Mouse (Mus musculus): ENCODE measurements around the gene Frat1. TPM values are rescaled to one million over a fixed set of nuclear protein-coding genes. Genes with fewer than 3 reads are reported as not detected.
"Not testable (repeated sequence)": the region's sequence is repeated elsewhere in the genome, so short reads cannot be mapped to it uniquely, and the experiment has no call there.

The Frat1 gene
- total RNA-seq, 2 experiments from 2014 or later = 3.7 to 4.9 TPM

DNA sequence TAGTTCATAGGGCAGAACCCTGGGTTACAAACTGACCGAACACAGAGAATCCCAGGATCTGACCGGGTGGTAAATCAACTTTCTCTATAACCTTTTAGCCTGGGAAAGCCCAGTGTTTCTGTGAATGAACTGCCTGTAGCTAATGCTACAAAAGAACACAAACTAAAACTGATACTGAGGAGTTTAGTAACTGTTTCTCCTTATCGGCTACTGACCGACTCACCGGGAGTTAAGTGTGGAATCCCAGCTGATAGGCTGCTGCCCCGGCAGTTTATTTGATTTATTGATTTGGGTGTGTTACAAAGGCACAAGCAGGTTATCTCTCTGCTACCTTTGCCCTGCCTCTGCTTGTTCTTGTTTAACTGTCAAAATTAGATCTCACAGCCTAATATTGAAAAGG is 9.0 kb downstream of the Frat1 start:
- intact Hi-C loops (cut with DNase I) = no loop called here
- no peak for DNase-seq (ENCODE audit: low spot score)

- DNase-seq (ENCODE audit: low spot score) = no peak
- intact Hi-C loops (cut with DNase I) = loop anchor here (5.0 kb wide), 1 partner anchor 62 kb away; no protein-coding TSS in a partner anchor
These were observed 9.9 kb downstream of the Frat1 start for GRCm38 (mm10) chr19:41839685-41840084.

GRCm38 (mm10) chr19:41841105-41841750 is 11.5 kb downstream of the Frat1 start:
- DNase-seq (ENCODE audit: low spot score) = no peak
- intact Hi-C loops (cut with DNase I) = loop anchor here (5.0 kb wide), 1 partner anchor 64 kb away; no protein-coding TSS in a partner anchor

GRCm38 (mm10) chr19:41842196-41842595 is 12.4 kb downstream of the Frat1 start:
- intact Hi-C loops (cut with DNase I) = loop anchor here (5.0 kb wide), 1 partner anchor 65 kb away; no protein-coding TSS in a partner anchor
- no peak for DNase-seq (ENCODE audit: low spot score)

DNA sequence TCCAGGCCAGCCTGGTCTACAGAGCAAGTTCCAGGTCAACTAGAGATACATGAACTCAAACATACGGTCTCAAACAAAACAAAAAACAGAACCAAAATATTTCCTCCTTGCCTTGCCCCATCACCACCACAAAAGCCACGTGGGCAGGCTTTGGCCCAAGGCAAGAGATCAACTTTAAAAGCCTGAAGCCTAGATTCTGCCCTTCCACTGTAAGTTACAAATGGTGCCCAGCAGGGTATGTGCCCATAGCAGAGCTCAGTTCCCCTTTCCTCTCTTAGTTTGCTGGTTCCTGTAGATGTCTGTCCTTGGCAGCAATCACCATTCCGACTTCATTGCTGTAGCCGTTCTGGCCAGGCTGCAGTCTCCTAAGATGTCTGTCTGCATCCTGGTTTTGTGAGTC is 12.9 kb downstream of the Frat1 start:
- intact Hi-C loops (cut with DNase I) = loop anchor here (5.0 kb wide), 1 partner anchor 65 kb away; no protein-coding TSS in a partner anchor

DNA sequence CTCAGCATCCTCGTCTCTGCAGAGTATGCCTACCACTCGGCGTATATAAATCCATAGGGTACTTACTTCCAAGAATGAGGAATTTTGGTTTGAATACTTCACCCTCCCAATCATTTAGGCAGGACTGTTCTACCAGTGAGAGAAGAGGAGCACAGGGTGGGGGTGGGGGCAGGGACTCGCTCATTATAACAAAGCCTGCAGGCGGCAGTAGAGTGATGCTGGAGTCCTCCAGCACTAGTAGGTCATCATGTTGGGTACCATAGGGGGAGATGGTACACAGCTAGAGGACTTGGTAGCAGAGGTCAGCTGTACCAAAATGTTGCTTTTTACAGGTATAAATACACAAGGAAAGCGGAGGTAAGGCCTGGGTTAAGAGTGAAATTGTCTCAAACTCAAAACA is 14.6 kb downstream of the Frat1 start:
- intact Hi-C loops (cut with DNase I) = loop anchor here (5.0 kb wide), 1 partner anchor 67 kb away; no protein-coding TSS in a partner anchor

More for the DNA sequence above, 12.9 kb downstream of the Frat1 start:
- no peak for DNase-seq (ENCODE audit: low spot score)

DNA sequence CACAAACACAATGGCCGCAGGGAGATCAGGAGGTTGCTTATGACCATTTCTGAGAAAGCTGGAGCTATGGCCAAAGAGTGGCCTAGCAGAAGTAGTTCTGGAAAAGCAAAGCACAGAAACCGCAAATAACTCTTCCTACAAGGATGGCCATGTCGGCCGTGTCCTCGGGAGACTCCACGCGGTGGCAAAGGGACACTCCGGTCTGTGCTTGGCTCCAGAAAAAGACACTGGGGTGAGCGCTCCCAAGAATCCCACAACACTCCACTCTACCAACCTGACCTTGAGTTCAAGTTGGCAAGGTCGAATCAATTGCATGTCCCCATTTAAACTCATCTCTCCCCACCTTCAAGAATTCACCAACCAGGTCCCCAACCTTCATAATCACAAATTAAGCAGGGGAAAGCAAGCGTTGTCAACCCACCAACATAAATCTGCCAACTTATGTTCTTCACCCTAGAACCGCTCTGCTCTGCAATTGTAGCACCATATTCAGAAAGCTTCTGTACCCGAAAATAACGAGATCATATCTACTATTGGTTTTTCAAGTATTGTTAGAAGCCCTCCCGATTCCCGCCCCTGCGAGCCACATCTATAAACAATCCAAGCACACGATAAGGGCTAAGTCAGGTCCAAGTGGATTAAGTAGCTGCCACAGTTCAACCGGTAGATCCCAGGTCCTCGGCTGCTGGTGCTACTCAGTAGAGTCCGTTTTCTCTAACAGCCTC is 16.8 kb downstream of the Frat1 start:
- intact Hi-C loops (cut with DNase I) = loop anchor here (2.0 kb wide), 2 partner anchors 16 to 44 kb away; partner anchors contain the start of gene Arhgap19

More for the DNA sequence above, 14.6 kb downstream of the Frat1 start:
- DNase-seq (ENCODE audit: low spot score) = no peak

DNA sequence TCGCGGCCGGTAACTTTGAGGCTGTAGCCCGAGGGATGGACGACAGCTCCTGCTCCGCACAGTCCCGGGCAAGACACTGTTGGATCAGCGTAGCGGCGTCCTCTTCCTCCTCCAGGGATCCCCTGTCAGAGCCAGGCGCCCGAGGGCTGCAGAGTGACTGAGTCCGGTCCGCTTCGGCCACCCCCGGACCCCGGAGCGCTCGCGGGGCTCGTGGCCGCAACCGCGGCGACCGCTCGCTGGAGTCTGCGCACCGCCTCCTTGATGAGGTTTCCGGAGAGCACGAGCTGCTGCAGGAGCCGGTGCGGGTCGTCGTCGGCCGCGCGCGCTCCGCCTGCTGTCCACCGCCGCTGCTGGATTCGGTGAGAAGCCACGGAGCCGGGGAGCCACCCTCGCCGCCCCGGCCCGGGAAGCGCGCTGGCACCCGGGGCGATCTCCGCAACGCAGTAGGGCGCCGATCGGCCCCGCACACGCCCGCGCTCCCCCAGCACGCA is 17.4 kb downstream of the Frat1 start:
- intact Hi-C loops (cut with DNase I) = loop anchor here (2.0 kb wide), 2 partner anchors 16 to 44 kb away; partner anchors contain the start of gene Arhgap19
- peak; percentile 12 for DNase-seq (ENCODE audit: low spot score)

More for the DNA sequence above, 16.8 kb downstream of the Frat1 start:
- no peak for DNase-seq (ENCODE audit: low spot score)

- not testable (repeated sequence) for DNase-seq (ENCODE audit: low spot score)
- intact Hi-C loops (cut with DNase I) = loop anchor here (2.0 kb wide), 2 partner anchors 17 to 45 kb away; partner anchors contain the start of gene Arhgap19
These were observed 17.8 kb downstream of the Frat1 start for GRCm38 (mm10) chr19:41847614-41847991.

- peak; percentile 80 for DNase-seq (ENCODE audit: low spot score)
- intact Hi-C loops (cut with DNase I) = loop anchor here (2.0 kb wide), 2 partner anchors 17 to 45 kb away; partner anchors contain the start of gene Arhgap19
These were observed 18.5 kb downstream of the Frat1 start, which contains the start of gene Frat2 for GRCm38 (mm10) chr19:41847992-41848851. Frat2 (minus strand) TSS chr19:41848132.

- DNase-seq (ENCODE audit: low spot score) = no peak
- intact Hi-C loops (cut with DNase I) = no loop called here
These were observed 20.4 kb downstream of the Frat1 start for GRCm38 (mm10) chr19:41850021-41850718.

DNA sequence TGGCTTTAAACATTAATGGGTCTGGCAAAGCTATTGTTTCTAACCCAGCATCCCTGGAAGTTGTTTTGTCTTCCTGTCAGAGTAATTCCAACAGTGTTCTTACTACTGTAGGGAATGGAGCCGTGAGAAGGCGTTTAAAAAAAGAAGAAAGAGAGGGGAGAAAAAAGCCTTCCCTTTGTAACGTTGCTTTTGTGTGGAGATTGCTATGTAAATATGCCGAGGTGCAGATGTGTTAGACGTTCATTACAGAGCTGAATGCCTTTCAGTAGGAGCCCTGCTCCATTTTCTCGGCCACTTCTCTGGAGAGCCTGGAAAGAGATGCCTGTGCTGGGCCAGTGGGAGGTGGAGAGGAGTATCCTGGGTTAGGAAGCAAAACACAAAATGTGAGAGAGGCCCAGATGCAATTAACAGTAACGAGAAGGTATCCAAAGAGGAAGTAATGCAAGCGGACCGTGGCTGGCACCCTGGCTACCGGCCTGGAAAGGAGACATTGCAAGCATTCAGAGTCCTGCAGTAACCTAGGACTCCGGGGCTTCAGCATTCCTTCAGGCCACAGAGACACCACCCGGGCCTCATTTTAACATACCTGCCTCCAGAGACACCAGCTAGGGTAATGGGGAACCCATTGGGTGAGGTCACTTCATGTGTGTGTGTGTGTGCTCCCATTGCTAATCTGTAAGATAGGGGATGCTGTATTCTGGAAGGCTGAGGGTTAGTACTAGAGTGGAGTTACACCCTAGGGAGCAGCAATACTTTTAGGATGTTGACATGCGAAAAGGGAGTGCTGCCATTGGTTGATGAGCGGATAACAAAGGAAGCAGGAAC is 21.2 kb downstream of the Frat1 start:
- intact Hi-C loops (cut with DNase I) = no loop called here
- no peak for DNase-seq (ENCODE audit: low spot score)

DNA sequence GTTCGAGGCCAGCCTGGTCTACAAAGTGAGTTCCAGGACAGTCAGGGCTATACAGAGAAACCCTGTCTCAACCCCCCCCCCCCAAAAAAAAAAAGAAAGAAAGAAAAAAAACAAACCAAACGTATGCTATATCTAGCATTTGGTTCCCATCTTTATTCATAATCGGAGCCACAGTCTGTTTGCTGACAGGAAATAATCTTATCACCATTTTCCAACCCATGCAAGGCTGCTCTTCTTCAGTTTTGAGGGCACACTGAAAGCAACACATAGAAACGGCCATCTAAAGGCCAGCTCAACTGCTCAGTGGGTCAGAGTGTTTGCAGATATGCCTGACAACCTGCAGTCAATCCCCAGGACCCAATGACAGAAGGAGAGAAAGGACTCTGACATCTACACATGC is 22.7 kb downstream of the Frat1 start:
- intact Hi-C loops (cut with DNase I) = no loop called here

DNA sequence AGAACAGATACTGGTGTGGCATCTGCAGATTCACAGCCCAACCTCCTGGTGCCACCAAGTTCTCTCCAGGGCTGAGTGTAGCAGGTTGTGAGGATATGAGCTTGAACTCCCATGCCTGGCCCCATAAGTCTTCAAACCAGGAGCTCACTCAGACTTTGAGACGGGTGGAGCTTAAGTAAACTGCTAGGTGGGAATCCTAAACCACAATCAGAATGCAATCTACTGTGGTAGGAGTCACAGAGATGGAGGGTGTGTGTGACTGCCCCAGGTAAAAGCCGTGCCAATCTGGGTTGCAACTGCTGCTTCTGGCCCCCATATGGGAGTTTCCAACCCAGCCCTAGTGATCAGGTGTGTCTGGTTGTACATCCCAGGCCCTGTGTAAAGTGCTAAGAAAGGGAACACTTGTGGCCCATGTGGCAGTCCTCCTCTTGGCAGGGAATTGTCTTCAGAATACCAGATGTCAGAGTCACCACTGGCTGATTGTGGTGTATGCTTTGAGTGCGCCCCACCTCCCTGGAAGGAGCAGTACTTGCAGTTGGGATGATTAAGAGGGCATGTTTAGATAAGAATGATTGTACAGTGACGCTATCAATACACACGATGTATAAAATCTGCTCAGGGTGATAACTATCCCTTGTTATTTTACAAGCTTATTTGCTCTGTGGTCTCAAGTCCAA is 27.5 kb downstream of the Frat1 start:
- intact Hi-C loops (cut with DNase I) = no loop called here
- DNase-seq (ENCODE audit: low spot score) = no peak

More for the DNA sequence above, 22.7 kb downstream of the Frat1 start:
- DNase-seq (ENCODE audit: low spot score) = no peak

DNA sequence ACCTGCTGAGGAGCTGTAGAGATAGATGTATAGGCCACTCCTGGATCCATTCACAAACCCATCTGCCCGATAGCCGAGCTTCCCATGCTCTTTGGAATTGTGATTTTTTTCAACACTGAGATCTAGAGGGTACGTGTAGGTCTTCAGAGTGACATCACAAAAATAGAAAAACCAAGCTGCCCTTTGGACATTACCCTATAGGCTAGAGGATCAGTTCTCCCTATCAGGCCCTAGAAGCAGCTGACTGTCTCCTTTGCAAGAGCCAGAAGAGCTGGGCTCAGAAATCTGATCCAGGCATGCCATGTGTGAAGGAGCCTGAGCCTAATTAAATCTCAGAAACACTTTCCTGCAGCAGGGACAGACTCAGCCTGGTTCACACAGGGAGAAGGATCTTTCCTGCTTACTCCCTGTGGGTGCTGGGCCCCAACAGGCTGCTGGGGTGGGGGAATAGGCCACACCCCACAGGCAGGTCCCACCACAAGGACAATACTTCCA is 28.1 kb downstream of the Frat1 start:
- intact Hi-C loops (cut with DNase I) = no loop called here
- no peak for DNase-seq (ENCODE audit: low spot score)

GRCm38 (mm10) chr19:41866707-41867106 is 36.9 kb downstream of the Frat1 start:
- intact Hi-C loops (cut with DNase I) = loop anchor here (10.0 kb wide), 1 partner anchor 212 kb away; no protein-coding TSS in a partner anchor
- no peak for DNase-seq (ENCODE audit: low spot score)

- intact Hi-C loops (cut with DNase I) = loop anchor here (10.0 kb wide), 1 partner anchor 214 kb away; no protein-coding TSS in a partner anchor
- DNase-seq (ENCODE audit: low spot score) = no peak
These were observed 39.5 kb downstream of the Frat1 start for GRCm38 (mm10) chr19:41869296-41869695.

All from heart, postnatal 25 days (tissue).